Mouse (Mus musculus): ENCODE measurements around the gene Amotl1.
A peak's percentile ranks its signal among the peaks of the same experiment; 100 is the strongest.

Gene Amotl1

DNA sequence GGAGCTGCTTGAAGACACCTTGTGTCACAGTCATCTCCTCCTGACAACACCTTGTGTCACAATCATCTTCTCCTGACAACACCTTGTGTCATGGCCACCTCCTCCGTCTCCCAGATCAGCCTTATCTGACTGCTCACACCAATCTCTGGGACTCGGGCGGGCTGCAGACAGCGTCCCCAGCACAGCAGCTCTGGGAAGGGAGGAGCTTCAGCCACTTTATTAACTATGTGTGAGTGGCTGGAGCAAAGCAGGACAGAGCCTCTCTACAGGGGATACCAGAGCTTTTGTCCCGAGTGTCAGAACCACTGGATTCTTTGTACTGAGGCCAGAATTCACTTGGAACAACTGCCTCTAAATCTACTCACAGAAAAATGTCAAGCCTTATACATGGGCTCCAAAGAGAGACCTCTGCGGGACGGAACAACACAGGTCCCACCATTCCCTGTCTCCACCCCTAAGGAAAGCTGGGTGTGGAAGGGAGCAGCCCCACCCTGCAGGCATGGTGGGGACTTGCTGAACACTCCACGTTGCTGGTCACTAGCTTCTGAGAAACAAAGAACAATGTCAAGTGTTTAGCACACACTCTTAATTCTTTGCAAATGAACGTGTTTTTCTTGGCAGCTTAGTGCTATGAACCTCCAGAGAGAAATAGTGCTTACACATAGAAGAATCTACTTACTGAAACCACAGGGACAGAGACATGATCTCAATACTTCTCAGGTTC, 100.7 kb downstream of the Amotl1 start:
- DNase-seq: no peak

DNA sequence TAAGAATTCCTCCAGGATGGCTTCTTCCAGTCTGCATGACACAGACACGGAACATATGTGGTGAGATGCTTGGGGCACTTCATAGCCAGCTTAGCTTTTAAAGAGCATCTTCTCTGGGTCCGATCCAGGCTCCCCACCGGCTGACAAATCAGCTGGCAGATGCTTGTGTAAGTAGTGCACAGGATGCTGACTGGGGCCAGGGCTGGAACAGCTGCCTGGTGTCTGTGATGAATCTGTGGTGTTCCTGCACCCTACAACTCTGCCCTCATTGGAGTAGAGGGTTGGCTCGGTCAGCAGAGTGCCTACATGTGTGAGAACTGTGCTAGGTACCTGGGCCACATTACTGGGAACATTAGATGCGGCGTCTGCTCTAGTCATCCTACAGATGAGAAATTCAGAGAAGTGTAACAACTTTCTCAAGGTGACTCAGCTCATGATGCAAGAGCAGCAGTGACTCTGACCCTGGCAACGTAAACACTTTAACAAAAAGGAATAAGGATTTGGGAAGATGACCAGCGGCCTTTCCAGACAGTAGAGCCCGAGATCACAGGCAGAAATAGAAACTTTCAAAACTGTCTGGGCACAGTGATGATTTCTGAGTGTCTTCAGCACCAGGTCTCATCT, 109.9 kb downstream of the Amotl1 start:
- no peak for DNase-seq

DNA sequence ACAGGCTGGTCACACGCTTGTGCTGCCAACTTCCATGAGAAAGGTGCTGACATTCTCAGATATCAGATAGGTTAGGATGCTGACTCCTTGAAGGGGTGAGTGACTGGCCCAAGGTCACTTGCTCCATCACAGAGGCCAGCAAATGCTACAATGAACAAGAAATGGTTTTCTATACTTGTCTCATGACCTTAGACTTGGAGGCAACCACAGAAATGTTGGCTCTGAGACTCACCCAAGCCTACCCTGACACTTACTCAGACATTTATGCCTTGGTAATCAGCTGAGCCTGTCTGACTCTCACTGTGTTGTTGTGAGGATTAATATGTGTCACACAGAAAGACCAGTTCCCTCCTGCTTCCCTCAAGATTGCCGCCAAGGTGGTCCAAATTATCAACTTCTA, 111.2 kb downstream of the Amotl1 start:
- no peak for DNase-seq

DNA sequence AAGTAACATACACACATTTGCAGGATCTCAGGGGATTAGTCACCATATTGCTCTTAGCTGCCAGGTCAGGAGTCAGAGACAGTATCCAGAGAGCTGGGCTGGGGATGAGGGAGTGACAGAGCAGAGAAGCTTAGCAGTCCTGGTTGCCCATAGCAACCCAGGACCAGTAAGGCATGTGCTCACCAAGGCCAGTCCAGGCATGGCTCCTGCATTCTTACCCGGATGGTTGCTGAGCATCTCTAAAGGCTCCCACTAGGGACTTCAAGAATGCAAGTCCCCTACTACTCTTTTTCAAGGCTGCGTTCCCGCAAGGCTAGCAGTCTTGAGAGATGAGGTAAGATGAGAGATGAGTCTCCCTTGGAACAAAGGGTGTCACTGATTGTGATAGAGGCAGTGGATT, 112.6 kb downstream of the Amotl1 start:
- DNase-seq: no peak

DNA sequence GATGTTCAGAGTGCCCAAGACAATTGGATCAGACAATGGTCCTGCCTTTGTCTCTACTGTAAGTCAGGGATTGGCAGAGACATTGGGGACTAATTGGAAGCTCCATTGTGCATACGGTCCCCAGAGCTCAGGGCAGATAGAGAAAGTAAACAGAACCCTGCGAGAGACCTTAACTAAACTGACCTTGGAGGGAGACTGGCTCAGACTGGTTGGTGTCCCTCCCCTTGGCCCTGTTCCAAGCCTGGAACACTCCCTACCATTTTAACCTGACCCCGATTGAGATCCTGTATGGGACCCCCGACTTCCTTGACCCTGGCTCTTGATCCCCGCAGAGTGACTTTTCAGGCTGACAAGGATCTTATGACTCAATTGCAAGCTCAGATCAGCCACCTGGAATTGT, 114.9 kb downstream of the Amotl1 start:
- no peak for DNase-seq

DNA sequence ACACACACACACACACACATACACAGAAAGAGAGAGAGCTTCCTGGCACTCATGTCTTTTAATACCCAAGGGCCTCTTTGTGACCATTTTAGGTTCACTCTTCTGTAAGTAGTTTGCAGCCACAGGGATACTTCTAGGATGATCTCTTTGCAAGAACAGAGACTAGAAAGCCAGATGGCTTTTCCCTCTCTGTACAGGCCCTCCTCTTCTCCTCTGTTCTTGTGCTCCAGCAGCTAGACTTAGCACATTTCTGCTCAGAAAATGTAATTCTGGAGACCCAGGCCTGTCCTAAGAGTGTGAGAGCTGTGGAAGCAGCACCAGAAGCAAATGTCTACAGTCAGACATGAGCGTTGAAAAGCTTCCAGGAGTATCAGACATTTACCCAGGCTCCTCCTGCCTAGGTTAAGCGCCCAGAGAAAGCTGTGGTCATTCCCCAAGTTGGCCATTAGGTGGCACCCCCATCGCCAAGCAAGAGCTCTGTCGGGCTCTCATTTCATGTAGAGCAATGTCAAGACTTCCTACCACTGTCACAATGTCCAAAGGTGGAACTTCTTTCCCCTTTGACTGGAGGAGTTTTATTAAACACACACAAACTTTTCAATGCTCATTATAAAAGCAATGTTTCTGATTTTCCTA, 121.3 kb downstream of the Amotl1 start:
- peak; percentile 59 for DNase-seq

DNA sequence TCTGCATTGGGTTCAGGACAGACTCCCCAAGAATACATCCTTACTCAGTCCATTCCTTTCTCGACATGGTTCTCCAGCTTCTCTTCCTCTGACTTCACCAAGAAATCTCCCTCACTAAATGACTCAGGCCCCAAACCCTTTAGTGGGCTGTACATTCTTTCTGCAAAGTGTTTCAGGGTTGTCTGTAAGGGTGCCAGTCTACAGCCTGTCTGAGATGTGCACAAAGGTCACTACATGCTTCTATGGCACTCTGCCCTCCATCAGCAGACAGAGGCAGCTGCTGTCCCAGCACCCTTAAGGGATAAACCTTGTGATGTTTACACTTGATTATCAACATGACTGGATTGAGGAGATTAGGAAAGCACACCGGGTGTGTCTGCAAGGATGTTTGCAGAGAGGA, 123.2 kb downstream of the Amotl1 start:
- no peak for DNase-seq

DNA sequence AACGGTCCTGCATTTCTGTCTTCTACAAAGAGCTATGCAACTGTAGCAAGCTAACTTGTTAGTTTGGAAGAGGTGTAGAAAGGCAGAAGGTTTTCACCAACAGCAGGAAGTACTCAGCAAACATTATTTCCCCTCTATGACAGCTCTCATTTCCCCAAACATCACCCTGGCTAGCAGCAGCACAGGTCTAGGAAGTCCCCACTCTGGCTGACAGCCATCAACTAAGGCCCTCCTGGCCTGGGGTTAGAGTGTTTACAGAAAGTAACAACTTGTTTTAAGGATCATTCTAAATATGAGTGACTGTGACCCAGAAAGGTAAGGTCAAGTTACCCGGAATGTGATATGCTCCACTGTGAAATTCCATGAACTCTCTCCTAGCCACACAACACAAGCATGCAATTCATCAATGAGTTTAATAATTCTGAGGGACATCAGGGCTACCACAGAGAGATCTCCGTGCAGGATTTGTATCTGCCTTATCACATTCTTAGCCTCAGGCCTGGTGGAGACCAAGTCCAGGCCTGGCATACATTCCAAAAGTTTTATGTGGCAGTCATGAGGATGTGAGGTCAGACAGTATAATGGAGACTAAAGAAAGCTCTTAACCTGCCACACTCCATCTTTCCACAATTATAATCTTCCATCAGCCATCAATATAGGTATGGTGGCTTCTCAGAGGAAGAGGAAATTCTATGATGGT, 123.7 kb downstream of the Amotl1 start:
- no peak for DNase-seq

DNA sequence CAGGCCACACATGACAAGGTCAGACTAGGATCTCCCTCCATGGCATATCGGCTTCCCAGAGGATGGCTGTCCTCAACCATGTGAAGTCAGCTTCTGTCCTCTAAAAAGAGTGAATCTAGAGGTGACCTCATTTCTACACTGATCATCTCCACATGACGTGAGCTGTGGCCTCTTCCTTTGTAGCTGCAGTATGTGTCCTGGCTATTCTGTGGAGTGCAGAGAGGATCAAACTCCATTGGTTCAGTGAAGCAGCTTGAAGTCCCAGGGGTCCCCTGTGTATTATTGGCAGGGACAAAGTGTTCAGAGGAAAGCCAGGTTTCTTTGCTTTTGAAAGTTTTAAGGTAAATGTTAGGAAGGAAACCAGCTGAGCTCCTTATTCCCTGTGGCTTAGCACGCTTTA, 126.8 kb downstream of the Amotl1 start:
- DNase-seq: no peak

DNA sequence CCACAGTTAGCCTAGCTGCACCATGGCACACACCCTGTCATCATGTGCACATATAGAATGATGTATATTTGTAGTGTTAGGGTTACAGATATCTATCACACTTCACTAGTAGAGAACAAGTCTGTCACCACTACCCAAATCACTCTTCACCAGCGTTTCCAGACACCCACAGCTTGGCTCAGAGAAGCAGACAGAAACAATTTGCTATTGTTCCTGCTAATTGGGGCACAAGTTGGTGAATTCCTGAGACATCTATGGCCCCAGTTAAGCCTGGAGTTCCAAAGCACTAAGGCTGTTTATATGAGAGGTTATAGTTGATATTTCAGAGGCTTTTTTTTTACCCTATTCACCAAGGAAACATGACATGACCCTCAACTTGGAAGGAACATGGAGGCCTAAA, 127.6 kb downstream of the Amotl1 start:
- no peak for DNase-seq

DNA sequence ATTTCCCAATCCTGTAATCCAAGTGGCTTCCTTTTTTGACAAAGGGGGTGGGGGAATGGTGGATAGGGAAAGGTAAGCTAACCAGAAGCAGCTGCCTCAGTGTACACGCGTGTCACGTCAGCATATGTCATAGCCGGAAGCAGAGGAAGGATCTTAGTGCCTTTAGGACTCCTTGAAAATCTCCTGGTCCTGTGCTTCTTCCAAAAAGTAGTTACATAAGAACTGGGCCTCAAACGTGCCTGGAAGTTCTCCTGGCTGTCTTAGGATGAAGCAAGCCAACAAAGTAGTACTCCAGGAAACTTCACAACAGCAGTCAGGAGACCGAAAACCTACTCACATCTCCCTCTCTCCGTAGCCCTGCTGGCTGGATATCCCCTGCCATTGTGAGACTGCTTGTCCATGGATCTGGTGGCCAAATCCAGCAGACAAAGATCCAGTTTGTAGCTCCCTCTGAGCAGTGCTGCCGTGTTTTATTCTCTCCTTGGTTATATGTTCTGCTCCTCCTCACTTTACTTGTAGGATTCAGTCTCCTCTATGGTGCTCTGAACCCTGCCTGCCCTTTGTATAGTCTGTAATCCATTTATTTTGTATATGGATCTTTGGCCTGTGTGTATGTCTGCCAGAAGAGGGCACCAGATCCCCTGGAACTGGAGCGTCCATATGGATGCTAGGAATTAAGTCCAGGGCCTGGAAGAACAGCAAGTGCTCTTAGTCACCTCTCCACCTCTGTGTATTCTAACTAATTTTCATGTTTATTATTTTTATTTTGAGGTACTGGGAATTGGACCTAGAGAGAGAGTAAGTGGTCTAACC, 132.0 kb downstream of the Amotl1 start:
- DNase-seq: peak; percentile 30

DNA sequence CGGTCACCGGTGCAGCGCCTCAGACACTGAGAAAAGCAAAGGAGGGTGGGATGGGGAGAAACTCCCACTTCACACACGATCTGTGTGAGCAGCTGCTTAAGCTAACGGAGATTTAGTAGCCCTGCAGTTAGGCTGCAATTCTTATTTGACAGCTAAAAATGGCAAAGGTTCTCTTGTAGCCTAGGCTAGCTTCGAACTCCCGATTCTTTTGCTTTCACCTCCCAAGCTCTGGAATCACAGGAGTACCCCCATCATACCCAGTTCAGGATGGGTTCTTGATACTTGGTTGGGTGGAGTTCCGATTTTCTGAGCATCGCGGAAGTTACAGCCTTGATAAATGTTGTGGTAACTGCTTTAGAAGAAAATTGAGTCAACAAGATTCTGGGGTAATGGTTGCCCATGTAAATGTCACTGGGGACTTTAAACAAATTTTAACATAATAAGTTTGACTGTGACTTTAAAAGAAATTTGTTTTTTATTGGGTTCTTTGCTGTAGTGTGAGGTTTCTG, 143.9 kb downstream of the Amotl1 start:
- no peak for DNase-seq

DNA sequence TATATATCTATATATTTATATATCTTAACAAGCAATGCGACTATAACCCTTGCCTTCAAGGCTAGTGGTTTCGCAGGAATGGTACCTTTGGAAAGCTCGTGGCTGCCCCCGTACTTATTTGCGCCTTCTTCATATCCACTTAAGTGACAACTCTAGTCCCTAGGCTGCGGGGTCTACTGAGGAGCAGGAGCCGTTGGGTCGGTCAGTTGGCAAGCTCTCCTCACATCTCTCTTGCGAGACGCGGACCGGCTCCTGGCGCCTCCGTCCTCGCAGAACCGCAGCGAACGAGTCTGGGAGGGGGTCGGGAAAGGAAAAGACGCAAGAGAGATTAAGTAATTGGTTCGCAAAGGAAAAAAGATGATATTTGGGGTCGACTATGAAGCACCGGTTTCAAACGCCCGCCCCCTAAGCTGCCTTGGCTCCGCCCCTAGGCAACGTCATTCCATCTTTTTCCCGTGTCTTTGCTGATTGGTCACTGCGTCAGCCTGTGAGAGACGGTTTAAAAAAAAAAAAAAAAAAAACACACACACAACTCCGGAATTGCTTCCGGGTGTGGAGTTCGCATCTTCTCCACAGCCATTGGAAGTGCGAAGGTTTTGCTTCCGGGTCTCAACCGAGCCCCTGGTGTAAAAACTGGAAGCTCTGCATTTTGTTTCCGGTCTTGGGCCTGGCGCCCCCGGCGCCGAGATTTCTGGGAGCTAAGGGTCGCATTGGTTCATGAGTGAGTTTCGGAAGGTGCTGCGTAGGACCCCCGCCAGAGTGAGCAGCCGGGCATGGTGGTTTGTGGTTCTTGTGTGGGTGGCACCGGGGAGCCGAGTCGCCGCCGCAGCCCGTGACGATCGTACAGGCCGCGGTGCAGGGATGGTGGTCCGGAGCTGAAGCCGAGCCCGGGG, 144.6 kb downstream of the Amotl1 start, which contains the start of the genes Kdm4d and Cwc15:
Kdm4d (minus strand) TSS at position 460 of the 893 bp plus-strand sequence.
Cwc15 (plus strand) TSS at position 595 of the 893 bp plus-strand sequence.
- peak; percentile 91 for DNase-seq

DNA sequence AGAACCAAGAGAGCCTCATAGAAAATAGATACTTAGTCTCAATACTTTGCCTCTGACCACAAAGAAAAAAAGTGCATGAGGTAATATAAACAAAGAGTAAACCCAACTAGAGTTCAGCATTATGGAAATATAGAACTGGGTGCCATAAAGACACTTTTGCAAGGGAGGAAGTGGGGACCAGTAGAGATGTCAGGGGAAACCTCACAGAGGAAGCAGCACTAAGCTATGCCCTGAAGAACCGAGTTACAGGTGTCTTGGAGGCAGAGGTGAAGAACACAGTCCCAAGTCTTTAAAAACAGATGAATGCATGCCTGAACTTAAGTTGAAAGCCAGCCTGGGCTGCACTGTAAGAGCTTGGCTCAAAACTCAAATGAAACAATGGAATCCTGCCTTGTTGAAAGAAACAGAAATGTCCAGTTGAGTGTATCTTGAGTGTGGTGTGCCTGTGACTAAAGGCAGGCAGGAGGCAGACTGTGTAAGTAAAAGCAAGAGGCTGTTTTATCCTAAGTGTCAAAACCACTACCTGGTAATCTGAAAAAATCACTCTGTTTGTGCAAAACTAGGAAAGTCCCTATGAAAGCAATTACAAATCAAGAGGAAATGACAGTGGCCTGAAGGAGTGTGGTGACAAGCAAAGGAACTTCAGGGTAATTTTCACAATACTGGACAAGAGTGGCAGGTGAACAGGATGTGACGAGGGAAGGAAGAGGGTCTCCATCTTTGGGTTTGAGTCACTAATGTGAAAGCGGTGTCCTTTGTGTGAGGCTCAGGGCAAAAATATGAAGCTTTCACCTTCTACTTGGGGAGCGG, 145.8 kb downstream of the Amotl1 start:
- DNase-seq: no peak
